Mouse (Mus musculus): ENCODE results near the gene Spcs2.

GRCm38 (mm10) chr7:99907463-99907862 lies 44.2 kb upstream of the Spcs2 start:
- TF ChIP-seq POLR2A (IDR thresholded peaks at IDR 0.05; ENCODE audit: insufficient read depth, low read length) (no peak), CTCF (IDR thresholded peaks at IDR 0.05; ENCODE audit: low read depth, low read length) (no peak)
